Mouse (Mus musculus) hindbrain, embryonic 15.5 days (tissue): ENCODE data around the gene Prkch. TPM values are rescaled to one million over a fixed set of nuclear protein-coding genes. Genes with fewer than 3 reads are reported as not detected.

Experiments
- ATAC-seq: fragments of 200-750 bp; cut with Nextera tagmentation; 2 replicates; pipeline ENCODE4 v1.8.0; 2017; ENCODE audit warnings: low read depth, moderate number of reproducible peaks, moderate TSS enrichment; ENCODE audit not compliant: low FRiP score
- H3K27ac ChIP-seq: fragments of 300-500 bp; sonication (generic); replicated peaks from 2 replicates; pipeline ENCODE4 v1.5.1; 2015; ENCODE audit warnings: mild to moderate bottlenecking, inconsistent platforms
- H3K27me3 ChIP-seq: fragments of 300-500 bp; sonication (generic); 2 replicates; pipeline ENCODE4 v1.6.1; 2015; ENCODE audit warnings: control low read depth, inconsistent platforms
- H3K36me3 ChIP-seq: fragments of 300-500 bp; sonication (generic); 2 replicates; pipeline ENCODE4 v1.6.1; 2015; ENCODE audit warnings: control low read depth, inconsistent platforms
- H3K4me1 ChIP-seq: fragments of 300-500 bp; sonication (generic); replicated peaks from 2 replicates; pipeline ENCODE4 v1.6.1; 2015; ENCODE audit warnings: control low read depth, inconsistent platforms
- H3K4me2 ChIP-seq: fragments of 300-500 bp; sonication (generic); 2 replicates; pipeline ENCODE4 v1.6.1; 2015; ENCODE audit warnings: moderate library complexity, mild to moderate bottlenecking, inconsistent platforms
- H3K4me3 ChIP-seq: fragments of 300-500 bp; sonication (generic); 2 replicates; pipeline ENCODE4 v1.5.1; 2015; ENCODE audit warnings: mild to moderate bottlenecking, inconsistent platforms
- H3K9ac ChIP-seq: fragments of 300-500 bp; sonication (generic); 2 replicates; pipeline ENCODE4 v1.6.1; 2015; ENCODE audit warnings: inconsistent platforms
- H3K9me3 ChIP-seq: fragments of 300-500 bp; sonication (generic); 2 replicates; pipeline ENCODE4 v1.6.1; 2016; ENCODE audit warnings: control low read depth, inconsistent platforms
- WGBS: fragments of 180-500 bp; shearing (Covaris S2); methylation state at CpG from one replicate; pipeline ENCODE4 v1.1.7; 2015; 5-methylcytosine and 5-hydroxymethylcytosine counted together
- polyA plus RNA-seq: library from polyadenylated mRNA; unstranded; fragments of >200 nt; fragmentation: Nextera tagmentation; extraction: Ambion mirVana; gene quantifications from 2 replicates; pipeline ENCODE4 v1.2.1, GENCODE M21; 2015

Gene Prkch
- polyA plus RNA-seq, 1 experiment from 2014 or later: 8.6 TPM

GRCm38 (mm10) chr12:73814056-73814735 lies 229.6 kb downstream of the Prkch start:
- no peaks in the 10 kb centered on the region for H3K36me3 ChIP-seq
- H3K9ac ChIP-seq: no peak overlapping the region
- no peak for ATAC-seq
- H3K4me2 ChIP-seq: no peak overlapping the region
- 87% methylated on average over 5 of the region's 5 CpGs for WGBS
- H3K4me3 ChIP-seq: no peak overlapping the region
- no peak overlapping the region for H3K27ac ChIP-seq
- H3K27me3 ChIP-seq: no peaks in the 10 kb centered on the region
- peaks cover 24% of the 10 kb centered on the region for H3K4me1 ChIP-seq
- no peaks in the 10 kb centered on the region for H3K9me3 ChIP-seq

- Histone ChIP-seq H3K36me3 (no peaks in the 10 kb centered on the region), H3K4me3 (no peak overlapping the region), H3K9me3 (no peaks in the 10 kb centered on the region), H3K27ac (no peak overlapping the region), H3K4me1 (peaks cover 23% of the 10 kb centered on the region), H3K9ac (no peak overlapping the region), H3K4me2 (no peak overlapping the region), H3K27me3 (no peaks in the 10 kb centered on the region)
- no peak for ATAC-seq
- WGBS: 89% methylated on average over 2 of the region's 2 CpGs
Measured at GRCm38 (mm10) chr12:73814897-73815296, 230.3 kb downstream of the Prkch start.

- Histone ChIP-seq H3K9me3 (no peaks in the 10 kb centered on the region), H3K4me3 (no peak overlapping the region), H3K4me2 (no peak overlapping the region), H3K27me3 (no peaks in the 10 kb centered on the region), H3K9ac (no peak overlapping the region), H3K4me1 (peaks cover 17% of the 10 kb centered on the region), H3K36me3 (no peaks in the 10 kb centered on the region), H3K27ac (no peak overlapping the region)
- 76% methylated on average over 4 of the region's 4 CpGs for WGBS
- ATAC-seq: no peak
Measured at GRCm38 (mm10) chr12:73815463-73815862, 230.9 kb downstream of the Prkch start.

GRCm38 (mm10) chr12:73815892-73816291 lies 231.3 kb downstream of the Prkch start:
- no peak overlapping the region for H3K9ac ChIP-seq
- H3K27me3 ChIP-seq: no peaks in the 10 kb centered on the region
- no peak overlapping the region for H3K4me2 ChIP-seq
- no peak overlapping the region for H3K4me3 ChIP-seq
- H3K4me1 ChIP-seq: peaks cover 13% of the 10 kb centered on the region
- no peaks in the 10 kb centered on the region for H3K36me3 ChIP-seq
- H3K27ac ChIP-seq: no peak overlapping the region
- H3K9me3 ChIP-seq: no peaks in the 10 kb centered on the region
- 69% methylated on average over 2 of the region's 2 CpGs for WGBS
- no peak for ATAC-seq

GRCm38 (mm10) chr12:73816866-73817265 lies 232.3 kb downstream of the Prkch start:
- Histone ChIP-seq H3K9ac (no peak overlapping the region), H3K36me3 (no peaks in the 10 kb centered on the region), H3K4me2 (no peak overlapping the region), H3K4me3 (no peak overlapping the region), H3K27ac (no peak overlapping the region), H3K9me3 (no peaks in the 10 kb centered on the region), H3K4me1 (peaks cover 9% of the 10 kb centered on the region; the same call in 1 of the 2 replicates), H3K27me3 (no peaks in the 10 kb centered on the region)
- no peak for ATAC-seq
- 82% methylated on average over 1 of the region's 1 CpGs for WGBS

GRCm38 (mm10) chr12:73818801-73819200 lies 234.2 kb downstream of the Prkch start:
- Histone ChIP-seq H3K4me3 (no peak overlapping the region), H3K27me3 (no peaks in the 10 kb centered on the region), H3K36me3 (no peaks in the 10 kb centered on the region), H3K9ac (no peak overlapping the region), H3K27ac (no peak overlapping the region), H3K4me1 (no peaks in the 10 kb centered on the region), H3K4me2 (no peak overlapping the region), H3K9me3 (no peaks in the 10 kb centered on the region)
- WGBS: 53% methylated on average over 1 of the region's 1 CpGs
- no peak for ATAC-seq

- Histone ChIP-seq H3K4me2 (no peak overlapping the region), H3K27ac (no peak overlapping the region), H3K9me3 (no peaks in the 10 kb centered on the region), H3K9ac (no peak overlapping the region), H3K36me3 (no peaks in the 10 kb centered on the region), H3K27me3 (no peaks in the 10 kb centered on the region), H3K4me1 (no peaks in the 10 kb centered on the region), H3K4me3 (no peak overlapping the region)
- 88% methylated on average over 4 of the region's 4 CpGs for WGBS
- ATAC-seq: no peak
Measured at GRCm38 (mm10) chr12:73821176-73821575, 236.6 kb downstream of the Prkch start.

GRCm38 (mm10) chr12:73822331-73822730 lies 237.7 kb downstream of the Prkch start:
- Histone ChIP-seq H3K36me3 (no peaks in the 10 kb centered on the region), H3K9me3 (no peaks in the 10 kb centered on the region), H3K27ac (no peak overlapping the region), H3K4me3 (no peak overlapping the region), H3K9ac (no peak overlapping the region), H3K27me3 (no peaks in the 10 kb centered on the region), H3K4me2 (no peak overlapping the region), H3K4me1 (no peaks in the 10 kb centered on the region)
- 91% methylated on average over 12 of the region's 12 CpGs for WGBS
- ATAC-seq: no peak

GRCm38 (mm10) chr12:73824828-73825227 lies 240.2 kb downstream of the Prkch start:
- 87% methylated on average over 1 of the region's 1 CpGs for WGBS
- no peaks in the 10 kb centered on the region for H3K9me3 ChIP-seq

More at GRCm38 (mm10) chr12:73824828-73825227, 240.2 kb downstream of the Prkch start:
- Histone ChIP-seq H3K4me3 (no peak overlapping the region), H3K9ac (no peak overlapping the region), H3K4me2 (no peak overlapping the region), H3K36me3 (no peaks in the 10 kb centered on the region), H3K4me1 (no peaks in the 10 kb centered on the region), H3K27me3 (no peaks in the 10 kb centered on the region), H3K27ac (no peak overlapping the region)
- no peak for ATAC-seq

Other genes starting within 250 kb of the Prkch start
- 0.24 and 0.38 TPM in 2 replicates for gene Tmem30b, start 38.4 kb upstream of the Prkch start, polyA plus RNA-seq